Mouse (Mus musculus) MEL (cell line): ENCODE measurements around the gene Hnrnpr. TPM values are rescaled to one million over a fixed set of nuclear protein-coding genes. Genes with fewer than 3 reads are reported as not detected.

Experiments used
- polyA plus RNA-seq, 2 experiments: library from polyadenylated mRNA; stranded (reverse) in 1 of 2; unstranded in 1 of 2; fragments of >175 nt in 1 of 2; fragments of >200 nt in 1 of 2; gene quantifications; 2 replicates each; pipeline versions ENCODE4 v1.2.1 to v1.2.4; 2012; ENCODE audit warnings: low replicate concordance in 2 of 2, low read depth in 1 of 2; ENCODE audit not compliant: insufficient read length in 2 of 2, insufficient read depth in 1 of 2, missing spikeins in 1 of 2
- total RNA-seq: library from RNA; depleted of rRNA; stranded (reverse); fragments of 300-350 nt; gene quantifications from 2 replicates; pipeline ENCODE4 v1.2.3, GENCODE M21; 2012; rRNA removed

Gene Hnrnpr
- total and polyA plus RNA-seq, 3 experiments = 97.2 to 366 (median 148) TPM

Other genes with a start within 250 kb of the Hnrnpr start
- 0.16 and 0.27 TPM in 2 replicates for gene Id3, start 167.4 kb upstream of the Hnrnpr start, total RNA-seq
- gene Id3, start 167.4 kb upstream of the Hnrnpr start, polyA plus RNA-seq = under 1 TPM in 1 of 2 experiments, not detected in 1; 0.17 TPM
- gene E2f2, start 138.5 kb upstream of the Hnrnpr start, total RNA-seq = 11.2 and 12.3 TPM in 2 replicates
- 10 to 100 TPM in 1 of 2 experiments, not detected in 1; 25.4 TPM for gene E2f2, start 138.5 kb upstream of the Hnrnpr start, polyA plus RNA-seq
- 0.03 and 0.04 TPM in 2 replicates for gene Asap3, start 104.6 kb upstream of the Hnrnpr start, total RNA-seq
- gene Asap3, start 104.6 kb upstream of the Hnrnpr start, polyA plus RNA-seq = under 1 TPM in 1 of 2 experiments, not detected in 1; 0.33 TPM
- not detected in 2 replicates for gene Tcea3, start 63.2 kb upstream of the Hnrnpr start, total RNA-seq
- gene Tcea3, start 63.2 kb upstream of the Hnrnpr start, polyA plus RNA-seq = not detected
- gene Zfp46, start 26.3 kb upstream of the Hnrnpr start, total RNA-seq = 6.2 and 6.6 TPM in 2 replicates
- 1 to 10 TPM in 1 of 2 experiments, not detected in 1; 5.9 TPM for gene Zfp46, start 26.3 kb upstream of the Hnrnpr start, polyA plus RNA-seq
- not detected in 2 replicates for gene Htr1d, start 112.6 kb downstream of the Hnrnpr start, total RNA-seq
- gene Htr1d, start 112.6 kb downstream of the Hnrnpr start, polyA plus RNA-seq = not detected
- 0.26 and 0.46 TPM in 2 replicates for gene 6030445D17Rik, start 151.3 kb downstream of the Hnrnpr start, total RNA-seq
- under 1 TPM in 1 of 2 experiments, not detected in 1; 0.77 TPM for gene 6030445D17Rik, start 151.3 kb downstream of the Hnrnpr start, polyA plus RNA-seq
- 7.3 and 7.5 TPM in 2 replicates for gene Luzp1, start 158.8 kb downstream of the Hnrnpr start, total RNA-seq
- 10 to 100 TPM in 1 of 2 experiments, not detected in 1; 13.4 TPM for gene Luzp1, start 158.8 kb downstream of the Hnrnpr start, polyA plus RNA-seq